Mouse (Mus musculus) cerebellum, adult 9-11 months (tissue): ENCODE measurements around the gene Dbp.
A peak's percentile ranks its signal among the peaks of the same experiment; 100 is the strongest.
"Not testable (repeated sequence)": the region's sequence is repeated elsewhere in the genome, so short reads cannot be mapped to it uniquely, and the experiment has no call there.

Experiments used
- DNase-seq: peaks from one replicate; pipeline ENCODE4 v3.0.0; 2022

The Dbp gene

GRCm38 (mm10) chr7:45704730-45705442 lies at the start of gene Dbp:
Gene Dbp (plus strand): TSS chr7:45705088.
- peak; percentile 100 for DNase-seq

GRCm38 (mm10) chr7:45660746-45661478 lies 44.0 kb upstream of the Dbp start:
- no peak for DNase-seq

GRCm38 (mm10) chr7:45661702-45662101 lies 43.2 kb upstream of the Dbp start:
- DNase-seq, result not testable (repeated sequence)

- no peak for DNase-seq
Measured at GRCm38 (mm10) chr7:45665303-45666138, 39.4 kb upstream of the Dbp start.

GRCm38 (mm10) chr7:45666161-45666560 lies 38.7 kb upstream of the Dbp start, which contains the start of gene Fut2:
Gene Fut2 (minus strand): TSS chr7:45666394.
- DNase-seq, result no peak

- no peak for DNase-seq
Measured at GRCm38 (mm10) chr7:45667761-45668160, 37.1 kb upstream of the Dbp start.

GRCm38 (mm10) chr7:45668921-45669320 lies 36.0 kb upstream of the Dbp start:
- no peak for DNase-seq

GRCm38 (mm10) chr7:45677627-45678295 lies 27.1 kb upstream of the Dbp start:
- DNase-seq, result no peak

GRCm38 (mm10) chr7:45678513-45678912 lies 26.4 kb upstream of the Dbp start:
- DNase-seq, result no peak

GRCm38 (mm10) chr7:45679966-45680621 lies 24.8 kb upstream of the Dbp start:
- DNase-seq, result no peak

- peak; percentile 69 for DNase-seq
Measured at GRCm38 (mm10) chr7:45681046-45681736, 23.7 kb upstream of the Dbp start.

GRCm38 (mm10) chr7:45682144-45683126 lies 22.5 kb upstream of the Dbp start:
- peak; percentile 88 for DNase-seq

- no peak for DNase-seq
Measured at GRCm38 (mm10) chr7:45683396-45684050, 21.4 kb upstream of the Dbp start, which contains the start of gene Ntn5. Gene Ntn5 (plus strand): TSS chr7:45684022.

GRCm38 (mm10) chr7:45685811-45686210 lies 19.1 kb upstream of the Dbp start:
- no peak for DNase-seq

GRCm38 (mm10) chr7:45686841-45687240 lies 18.0 kb upstream of the Dbp start:
- no peak for DNase-seq

GRCm38 (mm10) chr7:45689099-45689498 lies 15.8 kb upstream of the Dbp start:
- DNase-seq, result no peak

- DNase-seq, result no peak
Measured at GRCm38 (mm10) chr7:45689800-45690199, 15.1 kb upstream of the Dbp start.

GRCm38 (mm10) chr7:45692364-45692763 lies 12.5 kb upstream of the Dbp start:
- DNase-seq, result no peak

GRCm38 (mm10) chr7:45693921-45694591 lies 10.8 kb upstream of the Dbp start, which contains the start of gene Sec1:
Gene Sec1 (minus strand): TSS chr7:45694402.
- no peak for DNase-seq
